Mouse (Mus musculus) skeletal muscle tissue, adult 2 months (tissue): ENCODE results near the gene Stk32c.

Experiments used
- DNase-seq: peaks from one replicate; pipeline ENCODE4 v3.0.0-alpha.2; 2012; ENCODE audit warnings: low read depth, low spot score

The Stk32c gene

GRCm38 (mm10) chr7:139212754-139213745 lies at the start of gene Stk32c, which contains the start of gene Lrrc27:
Stk32c (minus strand) TSS chr7:139213307.
Lrrc27 (plus strand) TSS chr7:139212988.
- peak; percentile 99 for DNase-seq

- no peak for DNase-seq
Observed at GRCm38 (mm10) chr7:139257752-139258542, 44.8 kb upstream of the Stk32c start.

GRCm38 (mm10) chr7:139254626-139255025 lies 41.5 kb upstream of the Stk32c start:
- DNase-seq = peak; percentile 65

GRCm38 (mm10) chr7:139253462-139253861 lies 40.4 kb upstream of the Stk32c start:
- DNase-seq = no peak

GRCm38 (mm10) chr7:139252986-139253385 lies 39.9 kb upstream of the Stk32c start:
- no peak for DNase-seq

GRCm38 (mm10) chr7:139252566-139252965 lies 39.5 kb upstream of the Stk32c start:
- DNase-seq = no peak

- DNase-seq = peak; percentile 37
Observed at GRCm38 (mm10) chr7:139251881-139252301, 38.8 kb upstream of the Stk32c start.

- DNase-seq = no peak
Observed at GRCm38 (mm10) chr7:139249406-139250210, 36.5 kb upstream of the Stk32c start.

GRCm38 (mm10) chr7:139248615-139249405 lies 35.7 kb upstream of the Stk32c start:
- DNase-seq = no peak

- peak; percentile 68 for DNase-seq
Observed at GRCm38 (mm10) chr7:139247881-139248614, 34.9 kb upstream of the Stk32c start, which contains the start of gene Pwwp2b. Pwwp2b (plus strand) TSS chr7:139248482.

GRCm38 (mm10) chr7:139246931-139247880 lies 34.1 kb upstream of the Stk32c start:
- DNase-seq = peak; percentile 39

GRCm38 (mm10) chr7:139246086-139246485 lies 33.0 kb upstream of the Stk32c start:
- DNase-seq = no peak

- no peak for DNase-seq
Observed at GRCm38 (mm10) chr7:139239432-139239831, 26.3 kb upstream of the Stk32c start.

GRCm38 (mm10) chr7:139235651-139236358 lies 22.7 kb upstream of the Stk32c start:
- peak; percentile 69 for DNase-seq

- peak; percentile 52 for DNase-seq
Observed at GRCm38 (mm10) chr7:139234426-139235188, 21.5 kb upstream of the Stk32c start.

- DNase-seq = peak; percentile 78
Observed at GRCm38 (mm10) chr7:139233714-139234113, 20.6 kb upstream of the Stk32c start.

- DNase-seq = no peak
Observed at GRCm38 (mm10) chr7:139230241-139230640, 17.1 kb upstream of the Stk32c start.
